Mouse (Mus musculus) liver, embryonic 12.5 days (tissue): ENCODE results near the gene Neurog2. TPM values are rescaled to one million over a fixed set of nuclear protein-coding genes. Genes with fewer than 3 reads are reported as not detected.

Experiments used
- ATAC-seq: fragments of 200-750 bp; cut with Nextera tagmentation; 2 replicates; pipeline ENCODE4 v1.8.0; 2017; ENCODE audit warnings: moderate number of reproducible peaks, mild to moderate bottlenecking, moderate library complexity
- H3K27ac ChIP-seq: fragments of 300-500 bp; sonication (generic); 2 replicates; pipeline ENCODE4 v1.5.1; 2016; ENCODE audit warnings: mild to moderate bottlenecking
- H3K27me3 ChIP-seq: fragments of 300-500 bp; sonication (generic); replicated peaks from 2 replicates; pipeline ENCODE4 v1.6.1; 2016; ENCODE audit warnings: mild to moderate bottlenecking, moderate library complexity
- H3K36me3 ChIP-seq: fragments of 300-500 bp; sonication (generic); 2 replicates; pipeline ENCODE4 v1.6.1; 2016; ENCODE audit warnings: mild to moderate bottlenecking, moderate library complexity
- H3K4me1 ChIP-seq: fragments of 300-500 bp; sonication (generic); 2 replicates; pipeline ENCODE4 v1.6.1; 2016
- H3K4me2 ChIP-seq: fragments of 300-500 bp; sonication (generic); 2 replicates; pipeline ENCODE4 v1.6.1; 2016; ENCODE audit warnings: mild to moderate bottlenecking, moderate library complexity
- H3K4me3 ChIP-seq: fragments of 300-500 bp; sonication (generic); 2 replicates; pipeline ENCODE4 v1.5.1; 2016; ENCODE audit warnings: mild to moderate bottlenecking, moderate library complexity
- H3K9ac ChIP-seq: fragments of 300-500 bp; sonication (generic); 2 replicates; pipeline ENCODE4 v1.6.1; 2016; ENCODE audit warnings: mild to moderate bottlenecking, moderate library complexity
- H3K9me3 ChIP-seq: fragments of 300-500 bp; sonication (generic); replicated peaks from 2 replicates; pipeline ENCODE4 v1.6.1; 2016; ENCODE audit warnings: mild to moderate bottlenecking, moderate library complexity
- WGBS: fragments of 180-500 bp; shearing (Covaris S2); methylation state at CpG from one replicate; pipeline ENCODE4 v1.1.7; 2016; ENCODE audit not compliant: insufficient replicate concordance; 5-methylcytosine and 5-hydroxymethylcytosine counted together
- polyA plus RNA-seq: library from polyadenylated mRNA; unstranded; fragments of >200 nt; fragmentation: Nextera tagmentation; extraction: Ambion mirVana; gene quantifications from 2 replicates; pipeline ENCODE4 v1.2.1, GENCODE M21; 2016

The Neurog2 gene
- polyA plus RNA-seq, 1 experiment from 2014 or later: not detected

GRCm38 (mm10) chr3:127661646-127662531 lies 29.0 kb downstream of the Neurog2 start:
- no peak for ATAC-seq
- Histone ChIP-seq H3K9me3 (no peaks in the 10 kb centered on the region), H3K36me3 (no peaks in the 10 kb centered on the region), H3K4me1 (no peaks in the 10 kb centered on the region), H3K4me2 (no peak overlapping the region), H3K27me3 (no peaks in the 10 kb centered on the region), H3K4me3 (no peak overlapping the region), H3K9ac (no peak overlapping the region), H3K27ac (no peak overlapping the region)
- 68% methylated on average over 22 of the region's 22 CpGs for WGBS

GRCm38 (mm10) chr3:127679703-127680102 lies 46.8 kb downstream of the Neurog2 start:
- H3K4me2 ChIP-seq: no peak overlapping the region
- H3K9ac ChIP-seq: no peak overlapping the region
- H3K4me1 ChIP-seq: no peaks in the 10 kb centered on the region
- H3K4me3 ChIP-seq: no peak overlapping the region
- no peaks in the 10 kb centered on the region for H3K27me3 ChIP-seq
- 75% methylated on average over 15 of the region's 15 CpGs for WGBS
- ATAC-seq: no peak
- H3K27ac ChIP-seq: no peak overlapping the region
- H3K9me3 ChIP-seq: no peaks in the 10 kb centered on the region
- H3K36me3 ChIP-seq: no peaks in the 10 kb centered on the region

Other genes starting within 250 kb of the Neurog2 start
- 9.0 and 10.1 TPM in 2 replicates for gene Ank2, start 133.8 kb upstream of the Neurog2 start, polyA plus RNA-seq
- 41.4 and 42.7 TPM in 2 replicates for gene Larp7, start 79.8 kb upstream of the Neurog2 start, polyA plus RNA-seq
- gene Zgrf1, start 79.6 kb upstream of the Neurog2 start, polyA plus RNA-seq: 6.9 and 8.9 TPM in 2 replicates
- 0.44 and 0.64 TPM in 2 replicates for gene Alpk1, start 147.4 kb downstream of the Neurog2 start, polyA plus RNA-seq
- gene Tifa, start 156.7 kb downstream of the Neurog2 start, polyA plus RNA-seq: 12.8 and 13.7 TPM in 2 replicates
- gene Ap1ar, start 204.4 kb downstream of the Neurog2 start, polyA plus RNA-seq: 37.3 and 39.3 TPM in 2 replicates